Mouse (Mus musculus): ENCODE data around the gene Lsm11.

The Lsm11 gene

GRCm38 (mm10) chr11:45927456-45927855, 17.3 kb downstream of the Lsm11 start:
- DNase-seq (ENCODE audit: low read depth): no peak

- peak; percentile 91 for DNase-seq (ENCODE audit: low read depth)
These were observed 18.1 kb downstream of the Lsm11 start for GRCm38 (mm10) chr11:45926640-45927082.

GRCm38 (mm10) chr11:45925436-45925835, 19.3 kb downstream of the Lsm11 start:
- DNase-seq (ENCODE audit: low read depth): no peak

- DNase-seq (ENCODE audit: low read depth): no peak
These were observed 23.2 kb downstream of the Lsm11 start for GRCm38 (mm10) chr11:45921480-45921898.

- no peak for DNase-seq (ENCODE audit: low read depth)
These were observed 23.7 kb downstream of the Lsm11 start for GRCm38 (mm10) chr11:45921026-45921425.

GRCm38 (mm10) chr11:45918836-45919235, 25.9 kb downstream of the Lsm11 start:
- no peak for DNase-seq (ENCODE audit: low read depth)

- no peak for DNase-seq (ENCODE audit: low read depth)
These were observed 26.7 kb downstream of the Lsm11 start for GRCm38 (mm10) chr11:45918018-45918417.

- DNase-seq (ENCODE audit: low read depth): no peak
These were observed 28.5 kb downstream of the Lsm11 start for GRCm38 (mm10) chr11:45916196-45916595.

- DNase-seq (ENCODE audit: low read depth): no peak
These were observed 34.0 kb downstream of the Lsm11 start for GRCm38 (mm10) chr11:45910701-45911100.

- DNase-seq (ENCODE audit: low read depth): no peak
These were observed 35.8 kb downstream of the Lsm11 start for GRCm38 (mm10) chr11:45908894-45909293.

GRCm38 (mm10) chr11:45908070-45908469, 36.7 kb downstream of the Lsm11 start:
- DNase-seq (ENCODE audit: low read depth): no peak

GRCm38 (mm10) chr11:45907301-45907700, 37.4 kb downstream of the Lsm11 start:
- DNase-seq (ENCODE audit: low read depth): no peak

- DNase-seq (ENCODE audit: low read depth): no peak
These were observed 38.5 kb downstream of the Lsm11 start for GRCm38 (mm10) chr11:45906109-45906786.

GRCm38 (mm10) chr11:45900233-45901015, 44.3 kb downstream of the Lsm11 start:
- DNase-seq (ENCODE audit: low read depth): no peak

GRCm38 (mm10) chr11:45897392-45897791, 47.3 kb downstream of the Lsm11 start:
- no peak for DNase-seq (ENCODE audit: low read depth)

GRCm38 (mm10) chr11:45892861-45893360, 51.8 kb downstream of the Lsm11 start:
- no peak for DNase-seq (ENCODE audit: low read depth)

- DNase-seq (ENCODE audit: low read depth): no peak
These were observed 54.3 kb downstream of the Lsm11 start for GRCm38 (mm10) chr11:45890423-45890822.

- peak; percentile 25 for DNase-seq (ENCODE audit: low read depth)
These were observed 54.8 kb downstream of the Lsm11 start for GRCm38 (mm10) chr11:45889981-45890380.

GRCm38 (mm10) chr11:45888471-45889030, 56.2 kb downstream of the Lsm11 start:
- no peak for DNase-seq (ENCODE audit: low read depth)

- DNase-seq (ENCODE audit: low read depth): no peak
These were observed 58.1 kb downstream of the Lsm11 start for GRCm38 (mm10) chr11:45886596-45886995.

GRCm38 (mm10) chr11:45885606-45886230, 59.0 kb downstream of the Lsm11 start:
- no peak for DNase-seq (ENCODE audit: low read depth)

- DNase-seq (ENCODE audit: low read depth): peak; percentile 80
These were observed 60.7 kb downstream of the Lsm11 start for GRCm38 (mm10) chr11:45884029-45884428.
